Mouse (Mus musculus) heart, postnatal 0 days (tissue): ENCODE measurements around the gene Zfp39.

Experiments
- CTCF ChIP-seq: IDR thresholded peaks from 2 replicates; pipeline ENCODE4 v1.5.1; 2016; ENCODE audit warnings: antibody characterized with exemption, control low read depth, low read depth
- EP300 ChIP-seq: IDR thresholded peaks from 2 replicates; pipeline ENCODE4 v1.6.1; 2016; ENCODE audit warnings: antibody characterized with exemption, low read depth

DNA sequence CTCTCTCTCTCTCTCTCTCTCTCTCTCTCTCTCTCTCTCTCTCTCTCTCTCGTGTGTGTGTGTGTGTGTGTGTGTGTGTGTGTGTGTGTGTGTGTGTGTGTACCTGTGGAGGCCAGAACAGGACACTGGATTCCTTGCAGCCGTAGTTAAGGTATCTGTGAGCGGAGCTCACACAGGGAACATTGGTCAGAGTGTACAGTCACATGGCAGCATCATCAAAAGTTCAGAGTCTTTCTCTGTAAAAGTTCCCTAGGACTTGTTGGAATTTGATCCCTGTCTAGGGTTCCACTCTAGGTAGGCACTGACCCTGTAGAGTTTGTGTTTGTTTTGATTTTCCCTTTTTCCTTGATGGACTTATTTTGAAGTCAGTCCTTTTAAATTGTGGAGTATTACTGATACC, 22.6 kb upstream of the Zfp39 start:
- no peak for TF ChIP-seq CTCF
- no peak for TF ChIP-seq EP300
